Mouse (Mus musculus) liver, embryonic 15.5 days (tissue): ENCODE measurements around the gene C9orf72. TPM values are rescaled to one million over a fixed set of nuclear protein-coding genes. Genes with fewer than 3 reads are reported as not detected.
"Not testable (repeated sequence)": the region's sequence is repeated elsewhere in the genome, so short reads cannot be mapped to it uniquely, and the experiment has no call there.

Experiments used
- ATAC-seq: fragments of 200-750 bp; cut with Nextera tagmentation; 2 replicates; pipeline ENCODE4 v1.8.0; 2017; ENCODE audit warnings: moderate number of reproducible peaks, mild to moderate bottlenecking, moderate library complexity; ENCODE audit not compliant: insufficient read depth
- H3K27ac ChIP-seq: fragments of 300-500 bp; sonication (generic); replicated peaks from 2 replicates; pipeline ENCODE4 v1.5.1; 2015; ENCODE audit warnings: mild to moderate bottlenecking, inconsistent platforms
- H3K27me3 ChIP-seq: fragments of 300-500 bp; sonication (generic); 2 replicates; pipeline ENCODE4 v1.6.1; 2015; ENCODE audit warnings: mild to moderate bottlenecking, inconsistent platforms
- H3K36me3 ChIP-seq: fragments of 300-500 bp; sonication (generic); replicated peaks from 2 replicates; pipeline ENCODE4 v1.6.1; 2015; ENCODE audit warnings: moderate library complexity, mild to moderate bottlenecking, inconsistent platforms
- H3K4me1 ChIP-seq: fragments of 300-500 bp; sonication (generic); replicated peaks from 2 replicates; pipeline ENCODE4 v1.6.1; 2015; ENCODE audit warnings: inconsistent platforms
- H3K4me2 ChIP-seq: fragments of 300-500 bp; sonication (generic); 2 replicates; pipeline ENCODE4 v1.6.1; 2015; ENCODE audit warnings: moderate library complexity, mild to moderate bottlenecking, inconsistent platforms
- H3K4me3 ChIP-seq: fragments of 300-500 bp; sonication (generic); replicated peaks from 2 replicates; pipeline ENCODE4 v1.5.1; 2015; ENCODE audit warnings: mild to moderate bottlenecking, inconsistent platforms
- H3K9ac ChIP-seq: fragments of 300-500 bp; sonication (generic); 2 replicates; pipeline ENCODE4 v1.6.1; 2015; ENCODE audit warnings: moderate library complexity, mild to moderate bottlenecking, inconsistent platforms
- H3K9me3 ChIP-seq: fragments of 300-500 bp; sonication (generic); replicated peaks from 2 replicates; pipeline ENCODE4 v1.6.1; 2016; ENCODE audit warnings: inconsistent platforms
- WGBS: fragments of 180-500 bp; shearing (Covaris S2); methylation state at CpG from one replicate; pipeline ENCODE4 v1.1.7; 2015; ENCODE audit warnings: mixed read lengths; ENCODE audit not compliant: insufficient replicate concordance; 5-methylcytosine and 5-hydroxymethylcytosine counted together
- polyA plus RNA-seq: library from polyadenylated mRNA; unstranded; fragments of >200 nt; fragmentation: Nextera tagmentation; extraction: Ambion mirVana; gene quantifications from 2 replicates; pipeline ENCODE4 v1.2.1, GENCODE M21; 2015

Gene C9orf72
- polyA plus RNA-seq = 3.3 and 3.6 TPM in 2 replicates

- Histone ChIP-seq H3K4me3 (peak within 1 kb of the TSS; percentile 79), H3K9me3 (no peaks in the 10 kb centered on the region), H3K27ac (peak within 1 kb of the TSS; percentile 77), H3K4me2 (peak within 1 kb of the TSS; percentile 97), H3K9ac (peak within 1 kb of the TSS; percentile 72), H3K27me3 (no peaks in the 10 kb centered on the region), H3K36me3 (no peaks in the 10 kb centered on the region), H3K4me1 (peaks cover 25% of the 10 kb centered on the region)
- WGBS = under 1% methylated on average over 49 of the region's 51 CpGs
- ATAC-seq = peak; percentile 96
Observed at GRCm38 (mm10) chr4:35225734-35226495, at the start of gene C9orf72. C9orf72 (minus strand) TSS chr4:35226175.

GRCm38 (mm10) chr4:35259006-35259405 is 33.0 kb upstream of the C9orf72 start:
- 13% methylated on average over 9 of the region's 9 CpGs for WGBS
- Histone ChIP-seq H3K27me3 (no peaks in the 10 kb centered on the region), H3K4me2 (no peak overlapping the region), H3K36me3 (no peaks in the 10 kb centered on the region), H3K9me3 (no peaks in the 10 kb centered on the region), H3K27ac (no peak overlapping the region), H3K4me1 (no peaks in the 10 kb centered on the region), H3K9ac (no peak overlapping the region), H3K4me3 (no peak overlapping the region)
- ATAC-seq = peak; percentile 22; the same call in 1 of the 2 replicates

- Histone ChIP-seq H3K4me1 (no peaks in the 10 kb centered on the region), H3K9ac (no peak overlapping the region)
- no peak for ATAC-seq
Observed at GRCm38 (mm10) chr4:35244023-35244422, 18.0 kb upstream of the C9orf72 start.

GRCm38 (mm10) chr4:35241735-35242134 is 15.8 kb upstream of the C9orf72 start:
- WGBS = 51% methylated on average over 2 of the region's 2 CpGs

More at GRCm38 (mm10) chr4:35244023-35244422, 18.0 kb upstream of the C9orf72 start:
- H3K27ac ChIP-seq = no peak overlapping the region
- H3K27me3 ChIP-seq = no peaks in the 10 kb centered on the region
- H3K36me3 ChIP-seq = no peaks in the 10 kb centered on the region
- no peak overlapping the region for H3K4me3 ChIP-seq
- no peak overlapping the region for H3K4me2 ChIP-seq
- 39% methylated on average over 1 of the region's 1 CpGs for WGBS
- H3K9me3 ChIP-seq = no peaks in the 10 kb centered on the region

GRCm38 (mm10) chr4:35238696-35239095 is 12.7 kb upstream of the C9orf72 start:
- no peak overlapping the region for H3K4me3 ChIP-seq
- no peak overlapping the region for H3K9ac ChIP-seq
- 71% methylated on average over 4 of the region's 4 CpGs for WGBS
- H3K36me3 ChIP-seq = no peaks in the 10 kb centered on the region
- H3K9me3 ChIP-seq = no peaks in the 10 kb centered on the region
- H3K4me1 ChIP-seq = no peaks in the 10 kb centered on the region
- no peak overlapping the region for H3K4me2 ChIP-seq
- ATAC-seq = no peak
- H3K27me3 ChIP-seq = no peaks in the 10 kb centered on the region
- no peak overlapping the region for H3K27ac ChIP-seq

More at GRCm38 (mm10) chr4:35241735-35242134, 15.8 kb upstream of the C9orf72 start:
- no peak overlapping the region for H3K4me3 ChIP-seq
- no peak for ATAC-seq
- H3K4me1 ChIP-seq = no peaks in the 10 kb centered on the region
- H3K27ac ChIP-seq = no peak overlapping the region
- H3K9me3 ChIP-seq = no peaks in the 10 kb centered on the region
- H3K27me3 ChIP-seq = no peaks in the 10 kb centered on the region
- H3K9ac ChIP-seq = no peak overlapping the region
- no peaks in the 10 kb centered on the region for H3K36me3 ChIP-seq
- H3K4me2 ChIP-seq = no peak overlapping the region

GRCm38 (mm10) chr4:35238240-35238639 is 12.3 kb upstream of the C9orf72 start:
- 72% methylated on average over 3 of the region's 3 CpGs for WGBS
- not testable (repeated sequence) for ATAC-seq, H3K9me3 ChIP-seq

GRCm38 (mm10) chr4:35236313-35236712 is 10.3 kb upstream of the C9orf72 start:
- Histone ChIP-seq H3K4me1 (no peaks in the 10 kb centered on the region), H3K4me2 (no peak overlapping the region), H3K9me3 (no peaks in the 10 kb centered on the region), H3K27me3 (no peaks in the 10 kb centered on the region), H3K9ac (no peak overlapping the region), H3K27ac (no peak overlapping the region), H3K4me3 (no peak overlapping the region), H3K36me3 (no peaks in the 10 kb centered on the region)
- WGBS = 36% methylated on average over 2 of the region's 2 CpGs
- ATAC-seq = no peak

More at GRCm38 (mm10) chr4:35238240-35238639, 12.3 kb upstream of the C9orf72 start:
- H3K27me3 ChIP-seq, H3K9ac ChIP-seq, H3K4me1 ChIP-seq, H3K27ac ChIP-seq, H3K4me3 ChIP-seq, H3K36me3 ChIP-seq, H3K4me2 ChIP-seq: not testable (repeated sequence)

- H3K4me3 ChIP-seq = no peak overlapping the region
- 35% methylated on average over 4 of the region's 4 CpGs for WGBS
- no peaks in the 10 kb centered on the region for H3K27me3 ChIP-seq
- no peak for ATAC-seq
- no peaks in the 10 kb centered on the region for H3K36me3 ChIP-seq
- H3K4me2 ChIP-seq = no peak overlapping the region
- H3K27ac ChIP-seq = no peak overlapping the region
- H3K4me1 ChIP-seq = peaks cover 17% of the 10 kb centered on the region
- no peak overlapping the region for H3K9ac ChIP-seq
- H3K9me3 ChIP-seq = no peaks in the 10 kb centered on the region
Observed at GRCm38 (mm10) chr4:35228260-35228659, 2.3 kb upstream of the C9orf72 start.

GRCm38 (mm10) chr4:35226496-35226992 is 569 bp upstream of the C9orf72 start:
- Histone ChIP-seq H3K4me1 (peaks cover 19% of the 10 kb centered on the region), H3K27ac (peak overlapping the region; percentile 77), H3K27me3 (no peaks in the 10 kb centered on the region), H3K9ac (peak overlapping the region; percentile 72), H3K4me2 (peak overlapping the region; percentile 97), H3K36me3 (no peaks in the 10 kb centered on the region), H3K9me3 (no peaks in the 10 kb centered on the region), H3K4me3 (peak overlapping the region; percentile 79)
- ATAC-seq = peak; percentile 27
- WGBS = 4% methylated on average over 9 of the region's 9 CpGs

- no peak overlapping the region; the same call in 1 of the 2 replicates for H3K27ac ChIP-seq
- no peaks in the 10 kb centered on the region for H3K27me3 ChIP-seq
- peak overlapping the region; percentile 79 for H3K4me3 ChIP-seq
- peak overlapping the region; percentile 72 for H3K9ac ChIP-seq
- H3K4me1 ChIP-seq = peaks cover 29% of the 10 kb centered on the region
- H3K4me2 ChIP-seq = peak overlapping the region; percentile 97
- H3K36me3 ChIP-seq = no peaks in the 10 kb centered on the region
- H3K9me3 ChIP-seq = no peaks in the 10 kb centered on the region
- under 1% methylated on average over 35 of the region's 40 CpGs for WGBS
- ATAC-seq = peak; percentile 33
Observed at GRCm38 (mm10) chr4:35225141-35225733, 738 bp downstream of the C9orf72 start.

- no peak overlapping the region for H3K27ac ChIP-seq
- H3K9me3 ChIP-seq = no peaks in the 10 kb centered on the region
- H3K4me1 ChIP-seq = peaks cover 37% of the 10 kb centered on the region
- H3K36me3 ChIP-seq = no peaks in the 10 kb centered on the region
- H3K9ac ChIP-seq = no peak overlapping the region
- no peak for ATAC-seq
- H3K4me3 ChIP-seq = no peak overlapping the region
- no peaks in the 10 kb centered on the region for H3K27me3 ChIP-seq
- no peak overlapping the region for H3K4me2 ChIP-seq
- WGBS = 77% methylated on average over 4 of the region's 4 CpGs
Observed at GRCm38 (mm10) chr4:35224101-35224500, 1.9 kb downstream of the C9orf72 start.
